Mouse (Mus musculus) sigmoid colon, adult 10 weeks (tissue): ENCODE data around the gene Ccl2. TPM values are rescaled to one million over a fixed set of nuclear protein-coding genes. Genes with fewer than 3 reads are reported as not detected.

Experiments used
- polyA plus RNA-seq: library from polyadenylated mRNA; stranded (reverse); fragments of 350-450 nt; fragmentation: Illumina TruSeq; extraction: RNeasy Lipid Tissue Mini Kit (QIAGEN cat#74804); gene quantifications from one replicate; pipeline ENCODE4 v1.2.3, GENCODE M21; 2014; ENCODE audit warnings: low read depth, low replicate concordance

The Ccl2 gene
- 7.4 TPM for polyA plus RNA-seq

GRCm38 (mm10) chr11:82035356-82035755, at the start of gene Ccl2:
Ccl2 (plus strand) TSS chr11:82035571.

DNA sequence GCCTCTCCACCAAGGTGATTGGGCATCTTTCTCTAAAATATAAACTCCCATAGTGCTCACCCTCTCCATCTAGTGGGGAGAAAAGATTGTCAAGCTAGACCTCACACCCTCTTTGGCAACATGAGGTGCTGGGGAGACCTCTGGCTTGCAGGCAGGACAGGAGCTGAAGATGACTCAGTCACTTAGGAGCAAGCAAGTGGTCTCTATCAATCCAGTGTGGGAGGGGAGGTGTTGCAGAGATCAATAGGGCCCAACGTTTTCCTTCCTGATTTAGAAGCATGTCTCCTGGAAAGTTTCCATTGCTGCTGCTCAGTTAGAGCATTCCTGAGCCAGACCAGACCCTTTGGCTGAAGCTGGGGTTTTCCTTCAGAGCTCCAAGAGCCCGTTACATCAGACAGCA, 3.2 kb downstream of the Ccl2 start, which contains the start of gene Gm17268:
Gene Gm17268, minus strand, starts transcription at position 28 of the 400 bp plus-strand sequence.

DNA sequence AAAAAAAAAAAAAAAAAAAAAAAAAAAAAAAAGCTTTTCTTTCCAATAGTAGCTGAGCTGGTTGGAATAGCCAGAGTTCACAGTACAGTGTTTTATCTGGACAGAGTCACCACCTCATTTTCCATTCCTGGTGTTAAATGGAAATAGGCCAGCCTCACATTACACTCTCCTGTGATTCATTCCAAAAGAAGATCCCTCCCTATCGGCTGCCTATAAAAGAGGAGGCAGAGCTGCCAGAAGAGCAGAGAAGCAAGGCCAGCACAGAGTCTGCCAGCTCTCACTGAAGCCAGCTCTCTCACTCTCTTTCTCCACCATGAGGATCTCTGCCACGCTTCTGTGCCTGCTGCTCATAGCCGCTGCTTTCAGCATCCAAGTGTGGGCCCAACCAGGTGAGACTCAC, 10.1 kb downstream of the Ccl2 start, which contains the start of gene Ccl7:
Gene Ccl7, plus strand, starts transcription at position 242 of the 400 bp plus-strand sequence.

DNA sequence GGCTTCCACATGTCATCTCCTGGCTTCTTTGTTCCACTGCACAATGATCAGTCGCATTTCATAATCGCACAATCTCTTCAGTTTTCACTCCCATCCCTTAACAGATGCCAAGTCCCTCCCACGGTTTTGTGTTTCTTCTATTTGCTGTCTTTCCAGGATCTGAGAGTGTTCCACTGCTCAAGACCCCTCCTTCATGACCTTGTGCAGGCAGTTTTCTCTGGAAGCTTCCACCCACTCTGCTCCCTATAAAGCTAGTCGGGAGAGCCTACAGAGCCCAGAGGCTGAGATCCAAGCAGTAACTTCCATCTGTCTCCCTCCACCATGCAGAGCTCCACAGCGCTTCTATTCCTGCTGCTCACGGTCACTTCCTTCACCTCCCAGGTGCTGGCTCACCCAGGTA, 22.3 kb downstream of the Ccl2 start, which contains the start of gene Ccl11:
Gene Ccl11, plus strand, starts transcription at position 178 of the 400 bp plus-strand sequence.

Other genes starting within 250 kb of the Ccl2 start
- gene 5530401A14Rik, start 174.9 kb upstream of the Ccl2 start, polyA plus RNA-seq = not detected
- gene Asic2, start 67.1 kb upstream of the Ccl2 start, polyA plus RNA-seq = 0.50 TPM
- not detected for gene Gm17268, start 3.0 kb downstream of the Ccl2 start, polyA plus RNA-seq
- gene Ccl7, start 10.1 kb downstream of the Ccl2 start, polyA plus RNA-seq = 5.9 TPM
- gene Ccl11, start 22.3 kb downstream of the Ccl2 start, polyA plus RNA-seq = 48.6 TPM
- gene Ccl12, start 66.3 kb downstream of the Ccl2 start, polyA plus RNA-seq = 8.1 TPM
- gene Ccl8, start 79.6 kb downstream of the Ccl2 start, polyA plus RNA-seq = 4.0 TPM